Comparison of ENCODE assay signal across 8 mouse cellular contexts in the genomic region with DNA sequence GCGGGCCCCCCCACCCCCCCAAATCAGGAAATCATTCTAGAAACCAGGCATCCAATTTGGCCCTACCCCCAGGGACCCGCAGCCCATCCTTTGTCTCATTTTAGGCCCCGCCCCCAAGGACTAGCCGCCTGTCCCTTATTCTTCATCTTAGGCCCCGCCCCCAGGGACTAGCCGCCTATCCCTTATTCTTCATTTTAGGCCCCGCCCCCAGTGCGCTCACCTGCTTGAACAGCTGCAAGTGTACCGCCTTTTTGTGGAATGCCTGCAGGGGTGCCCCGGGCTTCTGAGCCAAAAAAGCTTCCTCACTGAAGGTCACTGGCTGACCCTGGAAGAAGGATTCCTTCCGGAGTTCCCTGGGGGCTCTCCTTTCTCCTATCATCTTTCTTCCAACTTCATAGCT. TPM values are rescaled to one million over a fixed set of nuclear protein-coding genes. Genes with fewer than 3 reads are reported as not detected.
A peak's percentile ranks its signal among the peaks of the same experiment; 100 is the strongest.
DNase-seq lines count a peak whose midpoint lies in the region; ATAC-seq lines count a peak whose summit lies in the region.

No protein-coding gene starts in this region.

- H3K4me2 ChIP-seq in intestine, embryonic 14.5 days (ENCODE audit: low read length), result peak overlapping the region; percentile 37

- H3K9me3 ChIP-seq in heart, embryonic 10.5 days, result no peaks in the 10 kb centered on the region
- H3K9me3 ChIP-seq in intestine, embryonic 14.5 days (ENCODE audit: control insufficient read depth, low read length), result no peaks in the 10 kb centered on the region

- no peaks in the 10 kb centered on the region; the same call in 1 of the 2 replicates for H3K4me1 ChIP-seq in heart, embryonic 10.5 days
- no peaks in the 10 kb centered on the region for H3K4me1 ChIP-seq in intestine, embryonic 14.5 days (replicated peaks; ENCODE audit: control insufficient read depth, insufficient read depth, low read length)

- peak; percentile 80 for ATAC-seq in intestine, embryonic 14.5 days (replicated peaks; ENCODE audit: low FRiP score, low TSS enrichment, low read depth)

- no peak overlapping the region for H3K9ac ChIP-seq in intestine, embryonic 14.5 days (ENCODE audit: low read length)

- DNase-seq in heart, embryonic 10.5 days (ENCODE audit: low spot score), result no peak
- no peak for DNase-seq in heart, adult 9 months (ENCODE audit: low spot score in 2 of 2)
- peak; percentile 75 for DNase-seq in intestine, embryonic 14.5 days (ENCODE audit: low spot score)
- DNase-seq in lung, adult 18-20 months, result peak; percentile 59 to 76
- peak; percentile 84 for DNase-seq in retina, postnatal 1 day
- no peak for DNase-seq in frontal cortex, postnatal 25 days (ENCODE audit: low spot score in 2 of 2)
- DNase-seq in urinary bladder, adult 18-20 months (ENCODE audit: low spot score in 2 of 2), result no peak
- DNase-seq in B cell, adult 2 months, result no peak

- WGBS in heart, embryonic 10.5 days, result 8% methylated on average over 11 of the region's 11 CpGs
- 3% methylated on average over 11 of the region's 11 CpGs for WGBS in intestine, embryonic 14.5 days

- peaks cover 72% of the 10 kb centered on the region for H3K27me3 ChIP-seq in heart, embryonic 10.5 days (ENCODE audit: insufficient read depth, poor library complexity, severe bottlenecking)
- H3K27me3 ChIP-seq in intestine, embryonic 14.5 days (replicated peaks; ENCODE audit: control insufficient read depth, insufficient read depth, low read length), result no peaks in the 10 kb centered on the region

- 0 out of 2 replicates have a peak overlapping the region, but pooled peaks have one; percentile 15 for H3K4me3 ChIP-seq in heart, embryonic 10.5 days
- peak overlapping the region; percentile 2; the same call in 1 of the 2 replicates for H3K4me3 ChIP-seq in intestine, embryonic 14.5 days (ENCODE audit: low read depth, low read length)

- H3K36me3 ChIP-seq in heart, embryonic 10.5 days, result no peaks in the 10 kb centered on the region
- no peaks in the 10 kb centered on the region for H3K36me3 ChIP-seq in intestine, embryonic 14.5 days (ENCODE audit: control insufficient read depth, insufficient read depth, low read length)

- H3K27ac ChIP-seq in heart, embryonic 10.5 days, result no peak overlapping the region
- H3K27ac ChIP-seq in intestine, embryonic 14.5 days (ENCODE audit: low read depth), result no peak overlapping the region

RNA-seq across cellular contexts. Expression of a gene that starts 7.6 kb away (rescaled TPM):
- polyA plus RNA-seq in heart, embryonic 10.5 days (2016; fragmentation: Nextera tagmentation; extraction: Ambion mirVana), result 0.68 and 2.2 TPM in 2 replicates
- 6.3 and 6.4 TPM in 2 replicates for polyA plus RNA-seq in intestine, embryonic 14.5 days (2014; fragmentation: Nextera tagmentation; extraction: Ambion mirVana)

RNA-seq across cellular contexts. Expression of a gene that starts 11.0 kb away (rescaled TPM):
- polyA plus RNA-seq in heart, embryonic 10.5 days (2016; fragmentation: Nextera tagmentation; extraction: Ambion mirVana), result 8.6 and 8.7 TPM in 2 replicates
- polyA plus RNA-seq in intestine, embryonic 14.5 days (2014; fragmentation: Nextera tagmentation; extraction: Ambion mirVana), result 11.2 and 12.2 TPM in 2 replicates

RNA-seq across cellular contexts. Expression of a gene that starts 11.8 kb away (rescaled TPM):
- 0.65 and 3.6 TPM in 2 replicates for polyA plus RNA-seq in heart, embryonic 10.5 days (2016; fragmentation: Nextera tagmentation; extraction: Ambion mirVana)
- polyA plus RNA-seq in intestine, embryonic 14.5 days (2014; fragmentation: Nextera tagmentation; extraction: Ambion mirVana), result 60.3 and 75.4 TPM in 2 replicates

RNA-seq across cellular contexts. Expression of a gene that starts 16.9 kb away (rescaled TPM):
- polyA plus RNA-seq in heart, embryonic 10.5 days (2016; fragmentation: Nextera tagmentation; extraction: Ambion mirVana), result 9.1 and 14.7 TPM in 2 replicates
- polyA plus RNA-seq in intestine, embryonic 14.5 days (2014; fragmentation: Nextera tagmentation; extraction: Ambion mirVana), result 36.4 and 43.1 TPM in 2 replicates

RNA-seq across cellular contexts. Expression of a gene that starts 29.2 kb away (rescaled TPM):
- polyA plus RNA-seq in heart, embryonic 10.5 days (2016; fragmentation: Nextera tagmentation; extraction: Ambion mirVana), result not detected in 2 replicates
- polyA plus RNA-seq in intestine, embryonic 14.5 days (2014; fragmentation: Nextera tagmentation; extraction: Ambion mirVana), result not detected in 2 replicates

Comparison
In these comparisons a context has a peak if more than half of its experiments do, and no peak if none do; other contexts are left out.
1. DNase-seq: peak in intestine, embryonic 14.5 days (single experiment), lung, adult 18-20 months (2 of 2) and retina, postnatal 1 day (single experiment); none in heart, embryonic 10.5 days (single experiment), heart, adult 9 months (0 of 2), frontal cortex, postnatal 25 days (0 of 2), urinary bladder, adult 18-20 months (0 of 2) and B cell, adult 2 months (0 of 2).
2. RNA of a gene that starts 11.8 kb away (polyA plus RNA-seq): 60.3 to 75.4 TPM in intestine, embryonic 14.5 days; 0.65 to 3.6 TPM in heart, embryonic 10.5 days; every median in the first group is over 10 times any median in the second.